Mouse (Mus musculus): ENCODE results near the gene Slc39a7. TPM values are rescaled to one million over a fixed set of nuclear protein-coding genes. Genes with fewer than 3 reads are reported as not detected.
A peak's percentile ranks its signal among the peaks of the same experiment; 100 is the strongest.

The Slc39a7 gene
- total RNA-seq, 2 experiments from 2014 or later: 97.7 to 98.9 TPM

DNA sequence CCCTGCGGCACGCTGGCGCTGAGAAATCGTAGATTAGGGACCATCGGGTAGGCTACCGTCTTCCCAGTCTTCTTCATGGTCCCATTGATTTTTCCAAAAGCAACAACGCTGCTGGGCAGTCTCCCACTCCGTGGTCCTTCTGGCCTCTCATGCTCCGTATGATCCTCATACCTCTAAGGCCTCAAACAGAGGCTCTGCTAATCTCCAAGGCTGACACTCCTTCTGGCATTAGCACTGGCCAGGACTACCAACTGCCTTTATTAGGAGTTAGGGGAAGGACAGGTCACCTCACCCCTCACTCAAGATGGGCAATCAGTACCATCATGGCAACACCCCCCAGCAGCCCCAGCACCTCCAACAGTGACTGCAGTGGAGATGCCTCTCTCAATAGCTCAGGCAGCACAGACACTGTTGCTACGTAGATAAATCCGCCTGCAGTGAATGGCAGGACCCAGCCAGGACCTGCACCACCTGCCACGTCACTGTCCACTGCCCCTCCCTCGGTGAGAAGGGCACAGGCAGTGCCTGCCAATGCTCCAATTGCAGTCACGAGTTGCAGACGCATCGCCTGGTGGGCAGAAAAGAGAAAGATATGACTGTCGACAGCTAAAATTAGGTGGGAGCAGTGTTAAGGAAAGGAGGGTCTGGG, 2.9 kb downstream of the Slc39a7 start:
- no peak overlapping the region; the same call in 1 of the 2 replicates for H3K27ac ChIP-seq
- no peak for TF ChIP-seq CTCF (conservative IDR thresholded peaks at IDR 0.05)

GRCm38 (mm10) chr17:34027656-34028223, 3.7 kb downstream of the Slc39a7 start, which contains the start of gene H2-Ke6:
Gene H2-Ke6, minus strand, starts transcription at chr17:34028060.
- TF ChIP-seq CTCF (conservative IDR thresholded peaks at IDR 0.05): peak; percentile 28; the same call in 1 of the 2 replicates
- peak; percentile 91 to 94 for DNase-seq (ENCODE audit: low spot score in 2 of 2)

More for the DNA sequence above, 2.9 kb downstream of the Slc39a7 start:
- no peak for DNase-seq (ENCODE audit: low spot score in 2 of 2)
- H3K4me3 ChIP-seq: peak overlapping the region; percentile 81; the same call in 1 of the 2 replicates

DNA sequence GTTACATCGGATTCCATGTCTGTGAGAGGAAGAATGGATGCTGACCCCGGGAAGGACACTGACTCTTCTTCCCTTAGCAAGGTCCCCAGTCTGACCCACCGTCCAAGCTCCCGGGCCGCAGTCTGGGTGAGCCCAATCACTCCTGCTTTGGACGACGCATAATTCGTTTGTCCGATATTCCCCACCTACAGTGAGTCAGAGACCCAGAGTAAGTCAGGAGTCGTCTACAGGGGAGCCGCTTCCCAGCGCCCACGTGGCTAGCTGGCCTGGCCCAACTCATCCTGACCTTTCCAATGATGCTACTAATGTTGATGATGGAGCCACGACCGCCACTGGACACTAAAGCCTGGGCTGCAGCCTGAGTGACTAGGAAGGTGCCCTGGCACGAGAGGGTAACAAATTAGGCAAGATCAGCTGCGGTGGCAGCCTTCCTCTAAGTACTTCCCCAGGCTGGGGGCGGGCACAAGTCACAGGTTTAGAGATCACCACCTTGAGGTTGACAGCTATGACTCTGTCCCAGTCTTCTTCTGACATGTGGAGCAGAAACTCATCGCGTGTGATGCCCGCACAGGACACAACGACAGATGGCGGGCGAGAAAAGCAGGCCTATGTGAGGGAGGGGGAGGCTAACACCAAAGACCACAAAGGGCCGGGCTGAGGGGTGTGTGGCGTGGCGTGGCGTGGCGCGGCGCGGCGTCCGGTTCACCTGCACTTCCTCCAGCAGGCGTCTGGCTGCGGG, 4.4 kb downstream of the Slc39a7 start:
- no peak for DNase-seq (ENCODE audit: low spot score in 2 of 2)
- TF ChIP-seq CTCF (conservative IDR thresholded peaks at IDR 0.05): no peak

More at GRCm38 (mm10) chr17:34027656-34028223, 3.7 kb downstream of the Slc39a7 start, which contains the start of gene H2-Ke6:
- H3K4me3 ChIP-seq: peak within 1 kb of the TSS; percentile 81
- H3K27ac ChIP-seq: peak within 1 kb of the TSS; percentile 90

DNA sequence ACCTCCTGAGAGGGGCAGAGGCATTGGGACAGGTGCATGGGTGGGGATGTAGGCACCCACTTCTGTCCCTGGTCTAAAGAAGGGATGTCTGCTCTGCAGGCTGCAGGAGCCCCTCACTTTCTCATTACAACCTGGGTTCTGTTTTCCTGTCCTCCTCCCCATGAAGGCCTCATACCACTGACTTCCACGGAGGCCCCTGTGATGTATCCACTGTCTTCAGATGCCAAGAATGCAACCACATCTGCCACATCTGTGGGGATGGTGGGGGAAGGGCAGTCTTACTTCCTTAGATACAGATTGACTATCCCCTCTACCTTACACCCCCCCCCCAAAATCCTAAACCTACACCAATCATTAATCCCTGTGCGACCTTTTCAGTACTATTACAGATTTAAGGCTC, 5.3 kb downstream of the Slc39a7 start:
- no peak for DNase-seq (ENCODE audit: low spot score in 2 of 2)
- peak overlapping the region; percentile 40 for H3K27ac ChIP-seq
- TF ChIP-seq CTCF (conservative IDR thresholded peaks at IDR 0.05): no peak
- no peak overlapping the region for H3K4me3 ChIP-seq

More for the DNA sequence above, 4.4 kb downstream of the Slc39a7 start:
- Histone ChIP-seq H3K27ac (peak overlapping the region; percentile 90), H3K4me3 (peak overlapping the region; percentile 81)

DNA sequence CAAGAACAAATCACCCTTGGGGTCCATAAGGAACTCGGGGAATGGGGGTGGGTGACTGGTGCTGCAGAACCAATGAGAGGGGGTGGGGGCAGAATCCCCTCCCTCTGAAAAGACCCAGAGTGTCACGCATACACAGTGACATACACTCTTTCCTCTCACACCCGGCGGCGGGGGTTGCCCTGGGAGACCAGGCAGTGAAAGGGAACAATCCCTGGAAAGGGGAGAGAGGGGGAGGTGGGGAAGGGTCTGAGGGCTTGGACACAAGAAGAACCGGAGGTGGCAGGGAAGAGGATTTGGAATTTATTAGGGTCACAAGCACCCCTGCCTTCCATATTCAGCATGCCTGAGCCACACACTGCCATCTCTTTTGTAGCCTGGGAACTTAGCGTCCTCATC, 5.7 kb downstream of the Slc39a7 start:
- H3K4me3 ChIP-seq: no peak overlapping the region
- TF ChIP-seq CTCF (conservative IDR thresholded peaks at IDR 0.05): no peak
- DNase-seq (ENCODE audit: low spot score in 2 of 2): no peak
- H3K27ac ChIP-seq: peak overlapping the region; percentile 40

- H3K27ac ChIP-seq: peak overlapping the region; percentile 99
- DNase-seq (ENCODE audit: low spot score in 2 of 2): no peak
- TF ChIP-seq CTCF (conservative IDR thresholded peaks at IDR 0.05): no peak
- peak overlapping the region; percentile 99 for H3K4me3 ChIP-seq
Observed at GRCm38 (mm10) chr17:34024861-34025755, 6.4 kb downstream of the Slc39a7 start.

GRCm38 (mm10) chr17:34024317-34024821, 7.1 kb downstream of the Slc39a7 start, which contains the start of gene Ring1:
Gene Ring1, minus strand, starts transcription at chr17:34024680.
- TF ChIP-seq CTCF (conservative IDR thresholded peaks at IDR 0.05): no peak
- Histone ChIP-seq H3K27ac (peak within 1 kb of the TSS; percentile 99), H3K4me3 (peak within 1 kb of the TSS; percentile 99)
- peak; percentile 85 to 93 for DNase-seq (ENCODE audit: low spot score in 2 of 2)

DNA sequence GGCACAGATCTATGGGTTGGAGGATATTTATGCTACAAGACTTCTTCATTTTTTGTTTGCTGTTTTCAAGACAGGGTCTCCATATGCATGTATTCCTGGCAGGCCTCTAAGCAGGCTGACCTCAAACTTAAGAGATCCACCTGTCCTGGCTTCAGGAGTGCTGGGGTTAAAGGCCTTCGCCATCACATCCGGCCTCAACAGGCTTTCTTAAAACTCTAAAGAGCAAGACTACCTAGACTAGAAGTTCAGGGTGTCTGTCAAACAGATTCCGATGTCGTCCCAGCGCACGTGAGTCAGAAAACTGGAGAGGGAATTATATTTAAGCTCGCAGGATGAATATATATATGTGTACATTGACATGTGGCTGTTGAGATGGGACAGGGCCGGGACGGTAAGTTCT, 7.8 kb downstream of the Slc39a7 start:
- DNase-seq (ENCODE audit: low spot score in 2 of 2): no peak
- no peak for TF ChIP-seq CTCF (conservative IDR thresholded peaks at IDR 0.05)
- H3K27ac ChIP-seq: peak overlapping the region; percentile 99
- peak overlapping the region; percentile 99 for H3K4me3 ChIP-seq

DNA sequence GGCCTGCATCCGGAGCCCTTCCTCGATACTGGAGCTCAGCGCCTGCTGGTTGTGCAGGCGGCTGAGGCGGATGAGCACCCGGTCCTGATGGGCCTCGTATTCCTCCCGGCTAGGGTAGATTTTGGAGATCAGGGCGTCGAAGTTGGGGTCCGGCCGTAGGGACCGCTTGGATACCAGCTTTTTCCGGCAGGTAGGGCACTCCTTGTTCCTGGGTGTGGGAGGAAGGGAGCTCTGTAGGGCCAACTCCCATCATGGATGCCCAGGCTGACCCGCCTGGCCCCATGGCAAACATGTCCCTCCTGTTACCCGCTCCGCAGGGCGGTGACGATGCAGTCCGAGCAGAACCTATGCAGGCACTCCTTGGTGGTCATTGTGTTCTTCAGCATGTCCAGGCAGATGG, 8.5 kb downstream of the Slc39a7 start:
- Histone ChIP-seq H3K4me3 (no peak overlapping the region), H3K27ac (no peak overlapping the region)
- DNase-seq (ENCODE audit: low spot score in 2 of 2): no peak
- TF ChIP-seq CTCF (conservative IDR thresholded peaks at IDR 0.05): no peak

GRCm38 (mm10) chr17:34022414-34022783, 9.1 kb downstream of the Slc39a7 start:
- no peak for DNase-seq (ENCODE audit: low spot score in 2 of 2)
- no peak overlapping the region for H3K27ac ChIP-seq
- no peak overlapping the region for H3K4me3 ChIP-seq
- no peak for TF ChIP-seq CTCF (conservative IDR thresholded peaks at IDR 0.05)

DNA sequence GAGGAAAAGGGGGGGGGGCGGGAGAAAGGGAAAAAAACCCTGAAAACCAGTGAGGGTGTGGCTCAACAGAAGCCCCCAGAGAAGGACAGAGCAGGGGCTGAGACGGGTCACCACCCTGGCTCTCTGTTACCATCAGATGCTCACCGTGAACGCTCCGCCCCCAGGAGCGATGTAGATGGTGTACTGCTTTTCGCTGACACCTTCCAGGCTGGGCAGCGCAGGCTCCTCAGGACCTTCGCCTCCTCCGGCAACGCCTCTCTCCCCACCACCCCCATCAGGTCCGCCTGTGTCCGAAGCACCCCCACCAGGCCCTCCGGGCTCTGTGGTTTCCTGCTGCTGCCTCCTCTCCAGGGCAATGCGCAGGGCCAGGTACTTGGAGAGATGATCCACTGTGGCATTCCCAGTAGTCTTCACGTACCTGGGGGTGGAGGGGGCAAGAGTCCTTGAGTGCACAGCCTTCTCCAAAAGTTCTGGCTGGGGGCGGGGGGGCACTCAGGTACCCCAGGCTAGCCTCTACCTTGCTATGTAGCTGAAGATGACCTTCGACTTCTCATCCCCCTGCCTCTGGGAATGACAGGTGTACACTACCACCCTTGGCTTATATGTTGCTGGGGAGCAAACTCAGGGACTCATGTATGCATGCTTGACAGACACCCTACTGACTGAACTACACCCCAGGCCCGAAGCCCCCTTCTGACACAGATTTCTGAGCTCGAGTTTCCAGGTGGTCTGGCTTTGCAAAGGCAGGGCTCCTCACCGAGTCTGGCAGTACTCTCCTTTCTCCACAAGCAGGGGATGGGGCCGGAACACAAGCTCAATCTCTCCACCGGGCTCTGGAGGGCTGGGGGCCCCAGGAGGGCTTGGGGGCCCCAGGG, 9.7 kb downstream of the Slc39a7 start:
- TF ChIP-seq CTCF (conservative IDR thresholded peaks at IDR 0.05): no peak
- Histone ChIP-seq H3K27ac (no peak overlapping the region), H3K4me3 (no peak overlapping the region)
- no peak for DNase-seq (ENCODE audit: low spot score in 2 of 2)
